Mouse (Mus musculus) granulocyte monocyte progenitor cell, adult 5-6 weeks (primary cell): ENCODE measurements around the gene Wrap73. TPM values are rescaled to one million over a fixed set of nuclear protein-coding genes. Genes with fewer than 3 reads are reported as not detected.

Experiments used
- total RNA-seq, 2 experiments: library from RNA; stranded (forward) in 1 of 2; stranded (reverse) in 1 of 2; fragments of 200-712, 200-1000 nt in 1 of 2; fragments of >200 nt in 1 of 2; fragmentation: Nextera tagmentation in 1 of 2; gene quantifications; 2 replicates each; pipeline ENCODE4 v1.2.3; 2014 to 2017

Wrap73 gene
- total RNA-seq, 2 experiments from 2014 or later = 8.0 to 24.1 TPM

Other genes with a start within 250 kb of the Wrap73 start
- 25.0 and 40.8 TPM in 2 replicates for gene A430005L14Rik, start 185.1 kb upstream of the Wrap73 start, total RNA-seq (2014; fragmentation: Nextera tagmentation)
- gene A430005L14Rik, start 185.1 kb upstream of the Wrap73 start, total RNA-seq (2017) = 45.4 and 55.1 TPM in 2 replicates
- gene Dffb, start 167.2 kb upstream of the Wrap73 start, total RNA-seq (2014; fragmentation: Nextera tagmentation) = 11.8 and 14.2 TPM in 2 replicates
- gene Dffb, start 167.2 kb upstream of the Wrap73 start, total RNA-seq (2017) = 6.7 and 13.4 TPM in 2 replicates
- 5.7 and 10.7 TPM in 2 replicates for gene Cep104, start 167.2 kb upstream of the Wrap73 start, total RNA-seq (2014; fragmentation: Nextera tagmentation)
- 4.2 and 6.9 TPM in 2 replicates for gene Cep104, start 167.2 kb upstream of the Wrap73 start, total RNA-seq (2017)
- gene Lrrc47, start 130.6 kb upstream of the Wrap73 start, total RNA-seq (2014; fragmentation: Nextera tagmentation) = 15.7 and 22.7 TPM in 2 replicates
- gene Lrrc47, start 130.6 kb upstream of the Wrap73 start, total RNA-seq (2017) = 23.5 and 32.4 TPM in 2 replicates
- gene Smim1, start 116.1 kb upstream of the Wrap73 start, total RNA-seq (2014; fragmentation: Nextera tagmentation) = not detected in 2 replicates
- 0.05 and 0.60 TPM in 2 replicates for gene Smim1, start 116.1 kb upstream of the Wrap73 start, total RNA-seq (2017)
- not detected in 2 replicates for gene Ccdc27, start 99.7 kb upstream of the Wrap73 start, total RNA-seq (2014; fragmentation: Nextera tagmentation)
- not detected in 2 replicates for gene Ccdc27, start 99.7 kb upstream of the Wrap73 start, total RNA-seq (2017)
- not detected in 2 replicates for gene Trp73, start 2.2 kb upstream of the Wrap73 start, total RNA-seq (2014; fragmentation: Nextera tagmentation)
- not detected in 2 replicates for gene Trp73, start 2.2 kb upstream of the Wrap73 start, total RNA-seq (2017)
- gene Tprgl, start 18.3 kb downstream of the Wrap73 start, total RNA-seq (2014; fragmentation: Nextera tagmentation) = 44.9 and 52.5 TPM in 2 replicates
- gene Tprgl, start 18.3 kb downstream of the Wrap73 start, total RNA-seq (2017) = 28.9 and 29.8 TPM in 2 replicates
- gene Megf6, start 28.4 kb downstream of the Wrap73 start, total RNA-seq (2014; fragmentation: Nextera tagmentation) = not detected in 2 replicates
- gene Megf6, start 28.4 kb downstream of the Wrap73 start, total RNA-seq (2017) = not detected in 2 replicates
- not detected in 2 replicates for gene Arhgef16, start 159.3 kb downstream of the Wrap73 start, total RNA-seq (2014; fragmentation: Nextera tagmentation)
- gene Arhgef16, start 159.3 kb downstream of the Wrap73 start, total RNA-seq (2017) = not detected in 2 replicates
- not detected in 2 replicates for gene B230104I21Rik, start 193.8 kb downstream of the Wrap73 start, total RNA-seq (2014; fragmentation: Nextera tagmentation)
- gene B230104I21Rik, start 193.8 kb downstream of the Wrap73 start, total RNA-seq (2017) = not detected in 2 replicates